Mouse (Mus musculus): Measurements from ENCODE around the gene Pigk.

The Pigk gene

DNA sequence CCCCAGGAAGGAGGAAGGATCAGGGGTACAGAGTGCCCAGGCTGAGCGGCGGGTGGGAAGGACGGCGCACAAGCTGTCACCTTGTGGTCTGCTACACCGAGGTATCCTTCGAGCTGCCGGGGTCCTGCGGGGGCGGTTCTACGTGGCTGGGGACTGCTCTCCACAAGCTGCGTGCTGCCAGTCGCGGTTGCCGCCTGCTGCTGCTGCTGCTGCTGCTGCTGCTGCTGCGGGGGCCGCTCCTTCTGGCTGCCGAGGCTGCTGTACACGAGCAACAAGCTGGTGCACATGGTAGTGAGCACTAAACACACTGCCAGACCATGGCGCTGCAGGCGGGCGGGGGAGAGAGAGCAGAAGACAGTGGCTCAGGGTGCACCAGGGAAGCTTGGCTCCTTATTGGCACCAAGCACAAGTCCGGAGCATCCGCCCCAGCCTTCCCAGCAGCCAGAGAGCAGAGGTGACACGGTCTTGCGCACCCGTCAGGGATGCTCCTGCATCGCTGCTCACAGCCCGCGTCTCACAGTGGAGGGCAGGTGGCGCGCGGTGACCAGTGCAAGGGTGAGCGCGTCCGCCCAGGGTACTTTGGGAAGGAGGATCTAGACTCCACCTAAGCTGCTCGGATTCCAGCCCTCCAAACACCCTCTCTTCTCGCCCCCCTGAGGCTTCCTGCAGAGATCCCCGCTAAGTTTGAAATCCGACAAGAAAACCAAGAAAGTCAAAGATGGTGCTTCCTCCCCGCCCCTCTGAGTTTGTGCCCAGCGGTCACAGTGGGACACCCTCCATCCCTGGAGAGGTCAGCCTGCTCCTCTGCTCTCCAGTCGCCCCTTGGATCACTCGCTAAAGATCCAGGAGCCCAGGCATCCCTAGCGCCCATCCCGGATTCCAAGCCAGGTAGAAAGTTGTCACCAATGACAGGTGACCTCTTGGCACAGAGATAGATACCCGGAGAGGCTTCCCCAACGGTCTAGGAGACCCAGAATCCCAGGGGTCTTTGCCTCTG is 267.4 kb downstream of the Pigk start:
- peak; percentile 8 for DNase-seq (ENCODE audit: low read depth, low spot score)

DNA sequence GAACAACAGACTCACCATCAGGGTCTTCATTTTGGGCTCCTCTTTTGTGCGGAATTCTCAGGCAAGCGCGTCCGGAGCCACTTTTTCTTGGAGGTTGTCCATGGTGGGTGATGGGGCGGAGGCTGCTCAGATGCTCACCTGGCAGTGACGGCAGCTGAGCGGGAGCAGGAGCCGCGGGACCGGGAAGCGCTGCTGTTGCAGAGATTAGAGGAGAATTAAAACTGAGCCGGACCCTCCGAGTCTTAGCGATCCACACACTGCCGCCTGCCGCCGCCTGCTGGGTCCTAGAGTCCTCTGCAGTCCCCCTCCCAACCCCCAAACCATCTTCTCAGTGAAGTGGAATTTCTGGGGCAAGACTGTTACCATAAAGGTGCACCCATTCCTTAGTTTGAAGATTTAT is 268.1 kb downstream of the Pigk start, which contains the start of gene St6galnac5:
TSS of gene St6galnac5 (minus strand) at position 259 of the 400 bp plus-strand sequence.
- DNase-seq (ENCODE audit: low read depth, low spot score) = no peak

DNA sequence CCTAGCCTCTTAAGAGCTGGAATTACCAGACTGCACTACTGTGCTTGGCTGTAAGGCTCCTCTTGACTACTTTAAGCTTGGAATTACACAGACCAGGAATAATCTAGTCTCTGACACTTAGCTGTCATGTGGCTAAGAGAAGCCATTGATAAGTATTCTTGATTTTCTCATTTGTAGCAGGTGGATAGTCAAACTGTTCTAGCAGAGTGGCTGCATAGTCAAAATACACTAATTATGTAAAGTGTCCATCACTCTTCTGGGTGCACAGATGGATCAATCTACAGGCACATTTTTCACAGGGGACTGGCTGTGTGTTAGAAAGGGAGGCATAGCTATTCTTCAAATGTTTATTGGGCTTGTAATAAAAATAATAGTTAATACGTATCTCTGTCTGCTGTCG is 276.9 kb downstream of the Pigk start:
- no peak for DNase-seq (ENCODE audit: low read depth, low spot score)

DNA sequence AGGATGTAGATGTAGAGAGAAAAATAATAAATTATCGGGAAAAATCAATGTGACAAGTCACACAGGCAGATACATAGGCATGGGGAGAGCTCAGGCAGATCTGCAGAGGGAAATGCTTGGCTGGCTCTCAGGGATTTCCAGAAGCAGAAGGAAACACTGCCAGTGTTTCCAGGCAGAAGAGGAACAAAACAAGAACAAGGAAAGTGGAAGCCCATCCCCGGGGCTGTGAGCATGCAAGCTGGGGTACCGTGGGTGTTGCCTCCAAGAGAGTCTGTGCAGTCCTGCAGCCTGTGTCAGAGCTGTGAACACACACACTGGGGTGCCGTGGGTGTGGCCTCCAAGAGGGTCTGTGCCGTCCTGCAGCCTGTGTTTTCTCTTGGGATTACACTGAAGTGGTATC is 279.7 kb downstream of the Pigk start:
- DNase-seq (ENCODE audit: low read depth, low spot score) = no peak

DNA sequence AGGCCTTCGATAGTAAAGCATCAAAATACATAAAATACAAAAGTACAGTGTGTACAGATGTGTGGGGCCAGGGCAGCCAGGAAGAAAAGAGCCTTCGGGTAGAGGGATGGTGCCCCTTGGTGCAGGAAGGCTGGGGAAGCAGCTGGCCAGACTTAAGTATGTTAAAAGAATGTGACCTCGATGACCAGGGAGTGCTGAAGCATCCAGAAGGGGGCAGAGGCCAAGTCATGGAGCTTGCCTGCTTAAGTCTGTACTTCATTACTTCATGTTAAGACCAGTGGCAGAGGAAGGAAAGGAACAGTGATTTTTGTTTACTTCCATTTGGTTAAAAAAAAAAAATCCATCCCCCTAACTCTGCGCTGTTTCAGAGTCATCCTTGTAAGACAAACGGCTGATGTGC is 284.2 kb downstream of the Pigk start:
- DNase-seq (ENCODE audit: low read depth, low spot score) = no peak

DNA sequence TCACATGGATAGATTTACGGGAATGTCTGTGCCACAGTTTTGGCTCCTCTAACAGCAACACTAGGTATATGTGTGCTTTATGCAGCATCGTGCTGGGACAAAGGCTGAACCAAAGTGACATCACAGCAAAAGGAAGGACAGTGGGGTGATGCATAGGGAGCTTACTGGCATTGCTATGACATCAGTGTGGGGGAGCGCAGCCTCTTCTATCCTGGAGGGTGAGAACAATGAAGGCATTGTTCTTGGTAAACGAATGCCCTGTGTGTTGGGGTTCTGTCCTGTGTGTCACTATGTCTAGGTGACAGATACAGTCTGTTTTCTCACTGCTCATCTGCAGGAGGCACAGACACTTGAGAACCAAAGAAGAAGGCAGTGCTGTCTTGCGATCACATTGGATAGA is 285.0 kb downstream of the Pigk start:
- no peak for DNase-seq (ENCODE audit: low read depth, low spot score)

DNA sequence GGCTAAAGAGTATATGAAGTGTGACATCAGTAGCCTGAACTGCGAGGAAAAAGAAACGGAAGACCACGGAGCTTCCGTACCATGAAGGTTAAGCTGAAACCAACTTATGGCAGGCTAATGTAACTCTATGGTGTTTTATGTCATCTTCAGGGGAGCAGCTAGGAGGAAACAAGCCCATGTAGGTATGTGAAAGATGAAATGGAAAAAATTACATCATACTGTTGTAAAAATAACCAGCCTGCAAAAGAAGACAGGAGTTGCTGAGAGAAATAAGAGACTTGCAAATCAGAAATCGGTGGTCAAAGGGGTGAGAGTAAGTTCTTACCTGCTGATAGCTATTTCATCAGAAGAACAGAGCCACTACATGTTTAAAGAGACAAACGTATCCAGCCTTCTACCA is 293.0 kb downstream of the Pigk start:
- DNase-seq (ENCODE audit: low read depth, low spot score) = no peak

DNA sequence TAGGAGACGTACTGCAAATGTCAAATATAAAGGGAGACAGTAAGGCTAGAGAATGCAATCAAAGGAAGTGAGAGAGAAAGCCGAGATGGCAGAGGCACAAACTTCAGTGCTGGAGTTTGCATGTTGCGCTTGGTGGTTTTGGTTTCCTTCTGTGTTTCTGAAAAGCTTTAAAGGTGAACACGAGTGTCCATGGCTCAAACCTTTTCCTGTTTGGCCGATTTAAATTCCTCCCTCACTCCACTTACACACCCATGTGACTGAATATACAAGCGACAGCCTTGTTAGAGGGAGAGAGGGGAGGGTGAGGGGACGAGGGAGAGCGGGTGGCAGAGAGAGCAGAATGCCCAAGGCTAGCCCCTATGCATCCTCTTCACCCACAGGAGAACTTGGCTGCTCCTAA is 302.5 kb downstream of the Pigk start:
- DNase-seq (ENCODE audit: low read depth, low spot score) = no peak

DNA sequence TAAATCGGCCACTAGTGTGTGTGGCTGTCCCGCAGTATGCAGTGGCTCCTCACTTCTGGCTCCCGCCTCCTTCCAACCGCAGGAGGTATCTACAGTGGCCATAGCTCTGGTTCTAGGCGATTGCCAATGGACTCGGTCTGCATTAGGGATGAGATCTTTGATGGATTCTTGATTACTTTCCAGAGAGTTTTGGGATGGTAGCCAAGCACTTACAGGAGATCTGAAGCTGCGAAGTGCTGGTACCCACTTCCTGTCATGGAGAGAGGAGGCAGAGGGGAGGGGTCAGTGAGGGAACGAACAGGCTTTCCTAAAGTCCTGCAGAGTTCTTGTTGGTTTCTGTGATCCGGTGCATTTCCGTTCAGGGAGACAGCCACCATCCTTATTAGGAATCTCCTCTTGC is 304.2 kb downstream of the Pigk start:
- no peak for DNase-seq (ENCODE audit: low read depth, low spot score)

DNA sequence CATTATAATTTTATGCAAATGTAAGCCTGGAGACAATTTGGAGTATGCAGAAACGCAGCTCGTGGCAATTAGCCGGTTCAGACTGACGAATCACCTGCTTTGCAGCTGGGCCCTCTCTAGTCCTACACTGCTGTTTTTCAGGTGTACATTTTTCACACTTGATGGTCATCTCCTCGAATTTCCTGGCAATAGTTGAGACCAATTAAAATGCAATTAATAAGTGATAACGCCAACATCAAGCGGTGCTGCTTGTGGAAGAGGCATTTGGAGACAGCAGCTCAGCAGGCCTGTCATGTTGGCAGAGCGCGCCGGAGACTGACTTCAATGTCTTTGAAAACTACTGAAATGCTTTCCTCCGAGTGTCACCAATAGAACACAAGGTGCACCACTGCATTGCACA is 310.1 kb downstream of the Pigk start:
- DNase-seq (ENCODE audit: low read depth, low spot score) = no peak
